Mouse (Mus musculus) mature B cell (primary cell): Measurements from ENCODE around the gene Tmem186.

Experiments used
- in situ Hi-C: fragments of 300-500 bp; cut with MboI; formaldehyde crosslinking; loops from 2 replicates; pipeline ENCODE4 v1.14.3; 2019

The Tmem186 gene

GRCm38 (mm10) chr16:8637217-8638051 lies at the start of gene Tmem186, which contains the start of gene Pmm2:
Gene Tmem186, minus strand, starts transcription at chr16:8637712.
Gene Pmm2, plus strand, starts transcription at chr16:8637674.
- in situ Hi-C loops = no loop called here

DNA sequence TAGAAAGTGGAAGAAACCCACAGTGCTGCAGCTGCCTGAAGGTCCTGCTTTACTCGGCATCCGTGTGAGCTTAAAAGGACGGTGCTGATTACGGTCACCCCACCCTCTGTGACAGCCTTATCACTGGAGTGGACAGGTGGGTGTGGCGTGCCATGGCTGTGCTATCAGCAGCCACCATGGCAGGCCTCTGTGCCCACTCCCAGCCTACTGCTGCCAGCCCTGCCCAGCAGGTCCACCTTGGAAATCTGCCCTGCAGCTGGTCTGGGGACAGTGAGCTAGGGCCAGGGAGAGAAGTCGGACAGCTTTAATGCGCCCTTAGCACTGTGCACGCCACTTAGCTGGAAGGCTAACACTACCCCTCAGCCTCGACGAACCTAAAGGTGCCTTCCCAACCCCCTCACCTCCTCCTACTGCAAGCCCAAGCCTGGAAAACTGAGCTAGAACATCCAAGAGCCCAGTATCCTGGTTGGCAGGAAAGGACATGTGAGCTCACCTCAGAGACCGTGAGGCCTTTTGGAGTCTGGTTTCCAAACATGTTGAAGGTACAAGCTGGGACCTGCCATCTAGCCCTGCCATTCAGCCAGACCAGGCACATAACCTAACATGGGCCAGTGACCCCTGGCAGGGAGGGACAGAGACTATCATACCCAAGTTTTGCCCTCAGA lies 49.5 kb upstream of the Tmem186 start:
- in situ Hi-C loops = loop anchor here (10.0 kb wide), 1 partner anchor 78 kb away; no protein-coding TSS in a partner anchor

DNA sequence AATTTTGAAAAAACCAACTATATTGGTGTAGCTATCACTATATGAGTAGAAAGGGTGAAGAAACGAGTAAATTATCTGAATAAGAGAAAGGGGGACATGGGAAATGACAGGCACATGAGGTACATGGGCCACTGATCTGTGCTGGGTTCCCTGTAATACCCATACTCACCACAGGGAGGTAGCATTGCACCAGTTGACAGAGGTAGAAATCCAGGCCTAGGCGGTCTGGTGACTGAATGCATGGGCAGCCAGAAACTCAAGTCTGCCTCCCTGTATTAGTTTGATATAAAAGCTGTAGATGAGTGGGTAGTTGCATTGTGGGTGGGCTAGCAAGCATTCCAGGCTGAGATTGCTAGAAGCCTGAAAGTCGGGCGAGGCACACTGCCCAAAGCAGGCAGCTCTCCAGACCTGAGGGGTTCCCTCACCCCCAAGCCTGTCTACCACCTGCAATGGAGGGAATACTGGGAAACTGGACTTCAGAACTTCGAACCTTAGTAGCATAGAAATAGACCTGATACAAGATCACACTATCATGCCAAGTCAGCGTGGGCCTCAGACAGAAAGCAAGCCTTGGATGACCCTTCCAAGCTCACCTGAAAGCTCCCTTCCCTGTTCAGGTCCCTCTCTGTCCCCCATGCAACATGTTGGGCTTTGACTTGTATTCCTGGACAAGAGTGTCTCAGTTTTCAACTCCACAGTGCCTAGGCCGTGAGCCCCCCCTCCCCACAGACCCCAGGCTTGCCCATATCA lies 48.8 kb upstream of the Tmem186 start:
- in situ Hi-C loops = loop anchor here (10.0 kb wide), 1 partner anchor 79 kb away; no protein-coding TSS in a partner anchor

GRCm38 (mm10) chr16:8685087-8685486 lies 47.6 kb upstream of the Tmem186 start:
- in situ Hi-C loops = loop anchor here (10.0 kb wide), 1 partner anchor 80 kb away; no protein-coding TSS in a partner anchor

DNA sequence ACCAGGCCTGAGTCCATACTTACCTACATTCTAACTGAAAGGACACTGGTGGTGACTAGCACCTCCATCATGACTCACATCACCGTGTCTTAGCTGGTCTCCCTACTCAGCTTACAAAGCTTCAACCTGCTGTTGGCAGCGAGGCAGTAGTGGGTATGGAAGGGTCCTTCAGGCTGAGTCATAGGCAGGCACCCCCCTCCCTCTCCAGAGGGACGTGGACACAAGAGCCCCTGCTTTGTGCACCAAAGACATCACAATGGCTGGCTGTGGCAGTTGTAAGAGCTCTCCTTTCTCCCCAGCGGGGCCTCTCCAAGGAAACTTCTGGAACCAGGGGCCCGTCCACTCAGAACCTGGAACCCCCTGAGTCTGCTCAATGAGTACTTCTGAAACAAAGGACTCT lies 43.0 kb upstream of the Tmem186 start, which contains the start of gene Gm5767:
TSS of gene Gm5767 (plus strand) at position 301 of the 400 bp plus-strand sequence.
- in situ Hi-C loops = loop anchor here (10.0 kb wide), 1 partner anchor 84 kb away; no protein-coding TSS in a partner anchor

DNA sequence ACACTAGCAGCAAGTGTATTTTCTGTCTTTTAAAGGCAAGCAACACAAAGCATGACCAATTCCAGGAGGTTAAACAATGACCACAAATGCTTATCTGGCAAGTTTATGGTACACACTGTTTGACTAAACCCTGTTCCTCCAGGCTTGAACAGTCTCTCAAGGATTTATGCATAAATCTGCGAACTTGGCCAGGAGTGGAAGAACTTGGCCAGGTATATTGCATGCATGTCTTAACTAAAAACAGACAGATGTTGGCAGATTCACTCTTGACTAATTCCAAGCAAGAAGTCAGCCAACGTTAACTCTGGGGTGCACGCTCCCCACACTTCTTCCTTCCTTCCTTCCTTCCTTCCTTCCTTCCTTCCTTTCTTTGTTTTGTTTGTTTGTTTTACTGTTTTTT lies 42.3 kb upstream of the Tmem186 start:
- in situ Hi-C loops = loop anchor here (5.0 to 10.0 kb wide), 3 partner anchors 85 to 267 kb away; no protein-coding TSS in a partner anchor

- in situ Hi-C loops = loop anchor here (5.0 kb wide), 2 partner anchors 186 to 266 kb away; no protein-coding TSS in a partner anchor
Measured at GRCm38 (mm10) chr16:8678676-8679075, 41.2 kb upstream of the Tmem186 start.

DNA sequence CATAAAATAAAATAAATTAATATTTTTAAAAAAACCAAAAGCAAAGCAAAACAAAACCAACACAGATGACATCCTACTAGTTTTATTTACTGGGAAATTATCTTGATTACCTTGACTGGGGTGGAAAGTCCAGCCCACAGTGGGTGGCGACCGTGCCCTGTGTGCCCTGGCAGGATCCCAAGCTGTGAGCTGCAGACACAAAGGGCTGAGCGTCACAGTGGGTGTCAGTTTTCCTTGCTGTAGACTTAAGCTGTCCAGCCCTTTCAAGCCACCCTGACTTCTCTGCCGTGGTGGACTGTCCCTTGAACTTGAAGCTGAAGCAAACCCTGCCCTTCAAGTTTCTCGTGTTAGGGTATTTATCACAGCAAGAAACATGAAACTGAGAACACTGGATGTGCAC lies 40.5 kb upstream of the Tmem186 start:
- in situ Hi-C loops = loop anchor here (5.0 kb wide), 2 partner anchors 186 to 266 kb away; no protein-coding TSS in a partner anchor

DNA sequence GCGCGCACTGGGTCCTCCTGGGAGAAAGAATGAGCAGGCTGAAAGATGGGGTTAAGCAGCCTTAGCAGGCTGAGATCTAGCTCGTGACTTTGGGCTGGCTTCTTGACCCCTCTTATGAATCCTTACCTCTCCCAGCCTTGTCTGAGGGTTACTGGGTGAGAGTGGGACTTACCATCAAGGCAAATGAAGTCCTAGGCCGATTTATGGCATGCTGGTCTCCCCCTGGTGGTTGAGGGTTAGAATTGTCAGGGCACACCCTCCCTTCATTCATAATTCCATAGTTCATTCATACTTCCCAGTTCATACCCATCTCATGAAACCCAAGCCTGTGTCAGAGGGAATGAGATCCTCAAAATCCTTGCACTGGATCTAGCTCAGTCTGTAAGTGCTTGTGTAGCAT lies 39.3 kb upstream of the Tmem186 start:
- in situ Hi-C loops = loop anchor here (5.0 kb wide), 2 partner anchors 184 to 264 kb away; no protein-coding TSS in a partner anchor

GRCm38 (mm10) chr16:8676228-8676627 lies 38.7 kb upstream of the Tmem186 start:
- in situ Hi-C loops = loop anchor here (5.0 kb wide), 2 partner anchors 184 to 264 kb away; no protein-coding TSS in a partner anchor

GRCm38 (mm10) chr16:8675559-8675958 lies 38.0 kb upstream of the Tmem186 start:
- in situ Hi-C loops = loop anchor here (5.0 kb wide), 2 partner anchors 183 to 263 kb away; no protein-coding TSS in a partner anchor

DNA sequence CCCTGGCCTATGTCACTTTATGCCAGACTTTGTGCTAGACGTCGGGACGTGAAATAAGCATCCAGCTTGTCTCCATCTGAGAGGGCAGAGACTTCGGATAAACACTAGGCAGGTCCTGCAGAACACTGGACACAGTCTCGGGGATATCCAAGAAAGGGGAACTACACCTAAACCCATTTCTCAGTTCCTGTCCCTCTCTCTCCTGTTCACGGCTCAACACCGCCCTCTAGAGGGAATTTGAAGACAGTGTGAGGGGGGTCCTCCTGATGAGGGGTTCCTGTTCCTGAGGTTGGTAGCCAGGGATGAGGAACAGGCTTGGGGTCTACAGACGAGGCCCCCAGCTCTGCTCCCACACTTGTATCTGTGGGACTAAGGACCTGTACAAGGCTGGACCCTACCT lies 36.7 kb upstream of the Tmem186 start:
- in situ Hi-C loops = no loop called here

GRCm38 (mm10) chr16:8673343-8673742 lies 35.8 kb upstream of the Tmem186 start:
- in situ Hi-C loops = no loop called here

- in situ Hi-C loops = no loop called here
Measured at GRCm38 (mm10) chr16:8672811-8673210, 35.3 kb upstream of the Tmem186 start.

GRCm38 (mm10) chr16:8672350-8672687 lies 34.8 kb upstream of the Tmem186 start:
- in situ Hi-C loops = no loop called here

DNA sequence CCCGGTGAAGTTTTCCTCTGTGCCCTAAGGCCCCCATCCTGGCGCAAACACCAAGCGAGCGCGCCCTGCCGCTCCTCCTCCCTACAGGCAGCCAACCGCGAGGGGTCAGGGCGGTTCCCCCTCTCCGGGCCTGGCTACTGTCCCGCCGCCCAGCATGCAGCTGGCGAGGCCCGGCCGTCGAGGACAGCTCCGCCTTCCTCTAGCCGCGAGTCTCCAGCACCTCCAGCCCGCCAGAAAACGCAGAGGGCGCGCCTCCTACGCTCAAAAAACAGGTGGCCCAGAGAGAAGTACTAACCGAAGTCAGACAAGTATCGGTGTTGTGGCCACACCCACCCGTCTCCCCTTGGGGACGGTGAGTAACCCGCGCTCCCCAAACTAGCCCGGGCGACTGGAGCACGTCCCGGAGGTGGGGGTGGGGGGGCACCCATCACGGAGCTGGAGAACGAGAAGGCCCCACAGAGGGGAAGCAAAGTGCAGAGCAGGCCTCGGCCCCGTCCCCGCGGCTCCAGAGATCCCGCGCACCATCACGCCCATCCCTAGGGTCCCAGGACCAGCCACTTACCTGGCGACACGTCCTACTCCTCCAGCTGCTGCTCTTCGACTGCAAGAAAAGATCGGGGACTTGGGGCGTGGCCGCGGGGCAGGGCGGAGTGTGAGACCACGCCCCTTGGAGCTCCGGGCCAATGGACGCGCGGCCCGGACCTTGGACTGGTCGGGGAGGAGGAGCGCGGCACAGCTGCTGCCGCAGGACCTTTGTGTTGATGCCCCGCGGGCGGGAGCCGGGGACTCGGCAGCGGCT lies 34.2 kb upstream of the Tmem186 start, which contains the start of gene Carhsp1:
TSS of gene Carhsp1 (minus strand) at position 605 of the 799 bp plus-strand sequence.
- in situ Hi-C loops = no loop called here

DNA sequence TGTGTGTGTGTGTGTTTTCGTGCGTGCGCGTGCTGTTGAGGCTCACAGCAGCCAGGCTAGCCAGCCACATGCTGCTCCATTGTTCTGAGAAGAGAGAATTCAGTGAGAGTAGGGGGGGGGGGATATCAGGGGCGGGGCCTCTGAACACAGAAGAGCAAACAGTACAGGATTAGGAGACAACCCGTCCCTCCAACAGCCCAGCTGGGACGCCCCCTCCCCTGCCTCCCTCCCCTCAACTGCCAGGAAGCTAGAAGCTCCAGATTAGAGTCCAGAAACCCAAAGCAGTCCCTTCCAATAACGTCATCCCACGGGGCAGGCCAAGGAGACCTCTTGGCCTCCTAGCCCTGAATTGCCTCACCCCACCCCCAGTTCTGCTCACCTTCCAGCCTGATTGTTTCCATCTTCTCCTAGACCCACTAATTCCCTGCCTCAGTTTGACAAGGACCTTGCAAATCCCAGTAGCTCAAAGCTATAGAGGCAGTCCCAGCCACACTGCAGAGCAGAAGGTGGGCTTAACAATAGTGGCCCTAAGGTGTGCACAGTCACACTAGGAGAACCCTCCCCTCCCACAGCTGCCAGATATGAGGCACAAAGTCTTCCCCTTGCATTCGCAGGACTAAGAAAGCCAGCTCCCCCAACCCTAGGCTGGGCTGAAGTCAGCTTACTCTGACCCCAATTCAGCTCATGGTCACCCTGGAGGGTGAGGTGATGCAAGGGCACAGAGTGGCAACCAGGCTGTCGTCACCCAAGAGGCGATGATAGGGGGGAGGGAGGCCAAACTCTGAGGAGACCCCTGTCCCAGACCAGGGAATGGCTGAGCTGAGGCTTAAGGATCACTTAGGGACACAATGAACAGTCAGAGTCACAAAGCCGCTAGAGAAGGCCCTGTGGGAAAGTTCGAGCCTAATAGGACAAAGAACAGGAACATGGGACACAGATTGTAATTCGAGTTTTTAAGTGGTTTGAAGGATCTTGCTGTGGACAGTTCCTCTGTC lies 32.8 kb upstream of the Tmem186 start:
- in situ Hi-C loops = no loop called here

- in situ Hi-C loops = no loop called here
Measured at GRCm38 (mm10) chr16:8669432-8669831, 31.9 kb upstream of the Tmem186 start.

DNA sequence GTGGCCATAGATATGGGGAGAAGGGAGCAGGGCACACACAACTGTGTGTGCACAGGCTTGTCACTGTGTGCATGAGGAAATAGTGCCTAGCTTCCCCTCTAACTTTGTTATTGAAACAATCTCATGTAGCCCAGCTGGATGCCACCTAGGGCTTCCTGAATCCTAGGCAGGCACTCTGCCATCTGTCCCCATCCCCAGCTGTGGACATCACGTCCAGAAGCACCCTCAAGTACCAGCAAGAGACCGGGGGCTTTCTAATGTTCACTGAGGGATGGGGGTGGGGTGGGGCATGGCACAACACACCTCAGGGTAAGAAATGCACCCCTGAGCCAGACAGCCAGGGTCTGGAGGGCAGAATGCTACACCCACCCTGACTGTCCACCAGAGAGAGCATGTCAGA lies 30.9 kb upstream of the Tmem186 start:
- in situ Hi-C loops = no loop called here
